Mouse (Mus musculus): Measurements from ENCODE around the gene Thsd7b. TPM values are rescaled to one million over a fixed set of nuclear protein-coding genes. Genes with fewer than 3 reads are reported as not detected.

The Thsd7b gene
- polyA plus RNA-seq, 1 experiment from 2014 or later, result 0.30 TPM

DNA sequence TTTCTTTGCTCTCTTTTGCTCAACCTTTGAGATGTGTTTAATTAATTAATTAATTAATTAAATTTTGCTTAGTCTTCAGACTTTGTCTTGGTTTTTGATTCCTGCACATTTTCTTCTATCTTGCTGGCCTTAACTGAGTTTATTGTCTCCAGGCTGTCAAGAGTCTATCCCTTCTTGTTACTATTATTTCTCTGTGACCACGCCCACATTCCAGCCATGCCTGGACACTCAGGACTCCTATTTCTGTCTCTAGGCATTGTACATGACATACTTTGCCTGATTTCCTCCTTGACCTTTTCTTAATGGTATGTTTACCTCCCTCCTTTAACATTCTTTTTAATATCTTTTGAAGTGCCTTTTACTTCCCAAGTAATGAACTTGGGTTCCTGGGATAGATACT is 267.6 kb downstream of the Thsd7b start:
- Histone ChIP-seq H3K27me3 (ENCODE audit: low read depth, poor library complexity, severe bottlenecking) (no peaks in the 10 kb centered on the region), H3K9me3 (replicated peaks) (no peaks in the 10 kb centered on the region), H3K27ac (no peak overlapping the region), H3K4me1 (no peaks in the 10 kb centered on the region), H3K36me3 (no peaks in the 10 kb centered on the region), H3K4me3 (no peak overlapping the region)
- no peak for DNase-seq (ENCODE audit: low spot score)
- WGBS, result 62% methylated on average over 1 of the region's 1 CpGs

DNA sequence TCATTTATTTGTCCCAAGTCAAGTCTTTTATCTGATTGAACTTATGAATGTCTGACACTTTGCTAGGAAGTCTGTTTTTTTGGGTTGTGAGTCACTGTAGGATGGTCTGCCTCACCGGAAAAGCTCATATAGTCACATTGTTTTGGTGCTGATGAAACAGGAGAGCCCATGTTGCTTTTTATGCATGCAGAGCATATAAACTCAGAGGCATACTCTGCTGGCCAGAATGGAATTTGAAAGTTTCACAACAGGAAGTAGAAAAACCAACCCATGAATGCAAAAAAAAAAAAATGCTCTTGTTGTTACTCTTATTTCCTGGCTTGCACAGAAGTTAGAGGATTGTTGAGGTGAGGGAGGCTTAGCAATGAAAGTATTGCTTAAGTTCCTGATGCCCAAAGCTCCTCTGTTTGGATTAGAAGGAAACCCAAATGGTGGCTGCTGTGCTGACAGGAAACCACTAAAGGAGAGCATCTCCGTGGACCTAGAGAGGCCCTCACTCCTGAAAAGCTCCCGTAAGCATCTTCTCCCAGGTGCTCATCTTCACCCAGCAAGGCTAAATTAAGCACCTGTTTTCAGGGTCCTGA is 269.6 kb downstream of the Thsd7b start:
- Histone ChIP-seq H3K27me3 (ENCODE audit: low read depth, poor library complexity, severe bottlenecking) (no peaks in the 10 kb centered on the region), H3K36me3 (no peaks in the 10 kb centered on the region), H3K9me3 (replicated peaks) (no peaks in the 10 kb centered on the region), H3K27ac (no peak overlapping the region), H3K4me3 (no peak overlapping the region), H3K4me1 (no peaks in the 10 kb centered on the region)
- 92% methylated on average over 3 of the region's 3 CpGs for WGBS
- DNase-seq (ENCODE audit: low spot score), result no peak

DNA sequence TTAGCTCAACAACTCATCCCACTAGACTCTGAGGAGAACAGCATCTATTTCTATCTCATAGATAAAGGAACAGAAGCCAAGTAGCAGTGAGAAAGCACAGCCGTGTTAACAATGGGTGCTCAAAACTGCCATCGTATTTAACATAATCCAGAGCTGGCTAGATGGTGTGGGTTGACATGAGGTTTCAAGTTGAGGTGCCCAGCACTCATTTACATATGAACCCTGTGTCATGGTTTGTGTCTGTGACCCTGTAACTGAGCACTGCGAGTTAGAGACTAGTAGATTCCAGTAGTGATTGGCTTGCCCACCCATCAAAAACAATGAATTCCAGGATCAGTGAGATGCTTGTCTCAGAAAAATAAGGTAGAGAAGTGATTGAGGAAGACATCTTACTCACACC is 270.1 kb downstream of the Thsd7b start:
- Histone ChIP-seq H3K27me3 (ENCODE audit: low read depth, poor library complexity, severe bottlenecking) (no peaks in the 10 kb centered on the region), H3K4me3 (no peak overlapping the region), H3K4me1 (no peaks in the 10 kb centered on the region), H3K36me3 (no peaks in the 10 kb centered on the region), H3K9me3 (replicated peaks) (no peaks in the 10 kb centered on the region), H3K27ac (no peak overlapping the region)
- no peak for DNase-seq (ENCODE audit: low spot score)
- 89% methylated on average over 3 of the region's 3 CpGs for WGBS

DNA sequence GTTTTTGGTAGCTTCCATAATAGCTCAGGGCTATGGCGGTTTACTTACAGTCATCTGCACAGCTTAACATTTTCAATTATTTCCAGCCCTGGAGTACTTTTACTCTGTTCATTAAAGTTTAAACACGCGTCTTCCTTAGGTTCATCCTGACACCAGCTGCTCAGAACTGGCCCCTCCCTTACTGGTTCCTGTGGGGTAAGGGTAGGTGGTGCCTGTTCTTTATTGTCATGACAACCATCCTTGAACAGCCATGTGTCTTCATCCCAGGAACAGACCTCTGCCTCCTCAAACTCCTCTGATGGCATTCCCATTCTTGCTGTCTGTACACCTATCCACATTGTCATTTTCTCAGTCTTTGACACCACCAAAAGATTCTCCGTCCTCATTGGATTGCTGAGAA is 285.0 kb downstream of the Thsd7b start:
- 88% methylated on average over 4 of the region's 4 CpGs for WGBS
- Histone ChIP-seq H3K27ac (no peak overlapping the region), H3K27me3 (ENCODE audit: low read depth, poor library complexity, severe bottlenecking) (no peaks in the 10 kb centered on the region), H3K4me3 (no peak overlapping the region), H3K36me3 (no peaks in the 10 kb centered on the region), H3K4me1 (no peaks in the 10 kb centered on the region), H3K9me3 (replicated peaks) (no peaks in the 10 kb centered on the region)
- DNase-seq (ENCODE audit: low spot score), result no peak

DNA sequence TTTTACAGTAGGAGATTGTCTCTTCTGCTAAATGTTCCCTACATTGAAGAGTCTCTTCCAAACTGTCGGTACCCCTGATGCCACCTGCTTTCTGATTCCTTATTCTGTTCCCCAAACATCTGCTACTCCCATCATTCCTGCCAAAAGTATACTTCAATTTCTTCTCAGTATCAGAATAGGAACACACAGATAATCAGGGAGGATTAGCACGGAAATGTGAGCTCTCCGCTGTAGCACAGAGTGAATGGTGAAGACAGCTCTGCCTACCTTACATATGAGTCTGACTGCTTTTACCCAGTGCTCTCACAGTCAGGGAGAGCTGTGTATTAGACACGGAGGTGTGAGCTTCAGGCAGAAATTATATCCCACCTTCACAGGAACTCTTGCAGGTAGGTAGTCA is 286.0 kb downstream of the Thsd7b start:
- no peaks in the 10 kb centered on the region for H3K27me3 ChIP-seq (ENCODE audit: low read depth, poor library complexity, severe bottlenecking)
- no peak overlapping the region for H3K27ac ChIP-seq
- H3K9me3 ChIP-seq (replicated peaks), result no peaks in the 10 kb centered on the region
- 89% methylated on average over 4 of the region's 4 CpGs for WGBS
- no peak overlapping the region for H3K4me3 ChIP-seq
- no peak for DNase-seq (ENCODE audit: low spot score)
- H3K4me1 ChIP-seq, result no peaks in the 10 kb centered on the region
- H3K36me3 ChIP-seq, result no peaks in the 10 kb centered on the region

DNA sequence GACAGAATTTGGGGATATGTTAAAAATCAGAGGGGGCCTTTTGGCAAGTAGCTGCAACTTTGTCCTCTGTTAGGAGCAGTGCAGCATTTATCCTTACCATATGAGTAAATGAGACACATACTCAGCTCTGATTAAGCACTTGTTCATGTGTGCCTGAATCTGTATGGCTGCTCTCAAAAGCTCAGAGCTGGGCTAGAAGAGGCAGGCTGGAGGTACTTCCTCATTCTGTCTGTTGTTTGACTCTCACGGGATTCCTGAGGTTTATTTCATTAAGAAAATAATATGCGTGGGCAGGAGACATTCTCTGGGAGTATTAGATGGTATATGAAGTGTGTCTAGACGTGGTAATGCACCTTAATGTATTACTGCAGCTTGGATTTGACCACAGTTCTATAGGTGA is 286.7 kb downstream of the Thsd7b start:
- Histone ChIP-seq H3K4me3 (no peak overlapping the region), H3K4me1 (no peaks in the 10 kb centered on the region), H3K36me3 (no peaks in the 10 kb centered on the region), H3K27ac (no peak overlapping the region), H3K27me3 (ENCODE audit: low read depth, poor library complexity, severe bottlenecking) (no peaks in the 10 kb centered on the region), H3K9me3 (replicated peaks) (no peaks in the 10 kb centered on the region)
- WGBS, result 77% methylated on average over 3 of the region's 3 CpGs
- no peak for DNase-seq (ENCODE audit: low spot score)

DNA sequence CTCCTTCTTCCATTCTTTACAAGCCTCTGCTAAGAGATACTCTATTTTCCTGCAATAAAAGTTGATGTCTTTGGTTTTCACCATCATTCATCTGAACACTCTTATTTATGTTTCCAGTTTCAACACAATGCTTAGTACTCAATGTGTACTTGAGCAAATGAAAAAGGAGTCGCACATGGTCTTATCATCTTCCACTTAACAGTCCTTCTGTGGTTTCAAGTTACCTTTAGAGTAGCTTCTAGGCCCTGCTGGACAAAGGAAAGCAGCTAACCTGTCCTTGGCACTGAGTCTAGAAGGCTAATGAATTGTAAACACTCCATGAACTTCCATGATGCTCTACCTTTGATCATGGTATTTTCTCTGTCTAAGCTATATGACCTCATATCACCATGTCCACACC is 289.6 kb downstream of the Thsd7b start:
- Histone ChIP-seq H3K27me3 (ENCODE audit: low read depth, poor library complexity, severe bottlenecking) (no peaks in the 10 kb centered on the region), H3K4me3 (no peak overlapping the region), H3K36me3 (no peaks in the 10 kb centered on the region), H3K4me1 (no peaks in the 10 kb centered on the region), H3K9me3 (replicated peaks) (no peaks in the 10 kb centered on the region), H3K27ac (no peak overlapping the region)
- no peak for DNase-seq (ENCODE audit: low spot score)
- WGBS, result 81% methylated on average over 1 of the region's 1 CpGs

DNA sequence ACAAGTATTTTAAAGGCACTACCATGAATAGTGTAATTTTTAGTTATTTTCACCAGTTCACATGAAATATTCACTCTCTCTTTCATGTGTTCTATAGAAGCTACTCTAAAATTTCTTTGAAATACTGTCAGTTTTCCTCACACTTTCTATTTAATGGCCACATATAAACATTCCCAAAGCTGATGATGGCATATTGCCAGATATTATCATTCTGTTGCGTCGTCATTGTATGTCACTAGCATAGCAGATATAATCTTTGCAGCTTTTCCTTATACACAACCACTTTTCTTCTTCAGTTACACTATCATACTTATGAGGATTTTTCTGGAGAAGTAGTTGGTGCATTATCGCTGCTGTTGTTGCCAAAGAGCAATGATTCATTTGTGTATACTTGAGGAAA is 297.4 kb downstream of the Thsd7b start:
- no peaks in the 10 kb centered on the region for H3K4me1 ChIP-seq
- H3K4me3 ChIP-seq, result no peak overlapping the region
- WGBS, result 90% methylated on average over 3 of the region's 3 CpGs
- no peaks in the 10 kb centered on the region for H3K9me3 ChIP-seq (replicated peaks)
- no peaks in the 10 kb centered on the region for H3K27me3 ChIP-seq (ENCODE audit: low read depth, poor library complexity, severe bottlenecking)
- no peak overlapping the region for H3K27ac ChIP-seq
- H3K36me3 ChIP-seq, result no peaks in the 10 kb centered on the region
- no peak for DNase-seq (ENCODE audit: low spot score)

DNA sequence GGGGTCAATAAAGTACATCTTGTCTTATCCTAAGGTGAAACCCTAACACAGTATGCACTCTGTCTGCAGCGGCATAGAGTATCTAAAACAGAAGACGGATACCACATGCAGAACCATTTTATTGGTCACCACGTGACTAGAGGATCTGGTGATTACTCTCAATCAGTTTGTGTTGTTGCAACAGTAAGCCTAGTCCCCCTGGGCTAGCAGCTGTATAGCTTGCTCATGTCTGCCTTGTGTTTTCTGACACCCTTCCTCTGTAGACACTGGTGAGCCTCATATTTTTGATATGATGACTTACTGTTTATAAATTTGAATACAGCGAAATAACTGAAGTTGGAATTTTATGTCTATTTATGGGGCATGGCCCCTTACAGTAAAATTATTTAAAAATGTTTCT is 306.9 kb downstream of the Thsd7b start:
- Histone ChIP-seq H3K27me3 (ENCODE audit: low read depth, poor library complexity, severe bottlenecking) (no peaks in the 10 kb centered on the region), H3K4me3 (no peak overlapping the region), H3K4me1 (no peaks in the 10 kb centered on the region), H3K27ac (no peak overlapping the region), H3K9me3 (replicated peaks) (no peaks in the 10 kb centered on the region), H3K36me3 (no peaks in the 10 kb centered on the region)
- no peak for DNase-seq (ENCODE audit: low spot score)
- WGBS, result 86% methylated on average over 4 of the region's 4 CpGs

DNA sequence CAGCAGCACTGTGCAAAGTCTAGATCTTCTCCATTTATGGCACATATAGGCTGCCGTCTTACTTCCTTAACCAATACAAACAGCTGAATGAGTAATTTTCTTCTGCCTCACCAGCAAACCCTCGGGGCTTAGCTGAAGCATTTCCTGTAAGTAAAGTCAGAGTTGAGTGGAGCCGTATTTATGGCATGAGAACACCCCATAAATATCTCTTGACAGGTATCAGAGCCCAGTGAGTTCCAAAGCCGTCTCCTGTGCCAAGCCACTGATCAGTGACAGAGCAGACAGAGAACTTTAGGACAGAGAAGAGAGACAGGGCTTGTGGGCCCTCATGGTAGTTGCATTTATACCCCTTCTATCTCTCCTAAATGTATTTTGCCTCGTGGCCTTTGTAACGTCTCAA is 313.5 kb downstream of the Thsd7b start:
- WGBS, result 43% methylated on average over 6 of the region's 6 CpGs
- no peaks in the 10 kb centered on the region for H3K27me3 ChIP-seq (ENCODE audit: low read depth, poor library complexity, severe bottlenecking)
- no peak overlapping the region for H3K27ac ChIP-seq
- no peak overlapping the region for H3K4me3 ChIP-seq
- H3K36me3 ChIP-seq, result no peaks in the 10 kb centered on the region
- H3K9me3 ChIP-seq (replicated peaks), result no peaks in the 10 kb centered on the region
- no peak for DNase-seq (ENCODE audit: low spot score)
- peaks cover 6% of the 10 kb centered on the region; the same call in 1 of the 2 replicates for H3K4me1 ChIP-seq

DNA sequence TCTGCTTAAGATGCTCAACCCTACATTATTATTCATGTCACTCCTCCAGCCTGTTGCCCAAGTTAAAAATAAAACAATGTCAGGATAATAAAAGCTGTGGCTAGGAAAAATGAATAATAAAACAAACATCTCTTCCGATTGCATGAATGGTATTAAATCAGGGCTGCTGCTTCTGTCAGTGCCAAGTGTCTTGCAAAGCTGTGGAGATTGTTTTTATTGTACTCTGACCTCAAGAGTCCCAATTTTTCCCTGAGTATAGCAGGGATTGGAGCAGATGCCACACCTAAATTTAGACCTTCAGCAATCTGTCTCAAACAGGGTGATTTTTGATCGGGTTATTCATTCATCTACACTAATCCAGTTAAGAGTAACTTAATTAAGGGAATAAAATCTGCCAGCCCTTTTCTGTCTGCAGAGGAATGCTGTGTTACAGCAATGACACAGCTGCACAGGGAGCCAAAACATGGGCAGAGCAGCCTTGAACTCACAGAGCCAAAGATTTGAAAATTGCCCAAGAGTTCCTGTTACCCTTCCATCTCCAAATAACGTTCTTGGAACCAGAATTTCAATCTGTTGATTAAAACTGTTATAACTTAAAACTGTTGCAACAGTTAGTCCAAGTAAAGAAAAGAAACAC is 316.4 kb downstream of the Thsd7b start:
- no peak for DNase-seq (ENCODE audit: low spot score)
- peaks cover 6% of the 10 kb centered on the region; the same call in 1 of the 2 replicates for H3K4me1 ChIP-seq
- H3K27me3 ChIP-seq (ENCODE audit: low read depth, poor library complexity, severe bottlenecking), result no peaks in the 10 kb centered on the region
- no peak overlapping the region for H3K4me3 ChIP-seq
- H3K27ac ChIP-seq, result no peak overlapping the region
- no peaks in the 10 kb centered on the region for H3K9me3 ChIP-seq (replicated peaks)
- H3K36me3 ChIP-seq, result no peaks in the 10 kb centered on the region
- whole genome bisulfite sequencing, result 86% methylated on average over 3 of the region's 3 CpGs

DNA sequence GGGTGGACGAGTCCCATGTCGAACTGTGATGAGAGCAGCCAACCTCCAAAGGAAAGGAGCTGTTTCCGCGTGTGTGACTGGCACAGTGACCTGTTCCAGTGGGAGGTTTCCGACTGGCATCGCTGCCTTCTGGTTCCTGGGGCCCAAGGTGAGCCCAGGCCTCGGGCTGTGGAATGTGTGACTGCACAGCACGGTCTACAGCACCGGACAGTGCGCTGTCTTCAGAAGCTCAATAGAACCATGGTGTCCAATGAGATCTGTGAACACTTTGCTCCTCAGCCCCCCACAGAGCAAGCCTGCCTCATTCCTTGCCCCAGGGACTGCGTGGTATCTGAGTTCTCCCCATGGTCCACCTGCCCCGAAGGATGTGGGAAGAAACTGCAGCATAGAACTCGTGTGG is 322.3 kb downstream of the Thsd7b start:
- H3K4me3 ChIP-seq, result no peak overlapping the region
- H3K27ac ChIP-seq, result no peak overlapping the region
- 89% methylated on average over 13 of the region's 13 CpGs for WGBS
- H3K36me3 ChIP-seq, result no peaks in the 10 kb centered on the region
- no peaks in the 10 kb centered on the region for H3K4me1 ChIP-seq
- H3K9me3 ChIP-seq (replicated peaks), result no peaks in the 10 kb centered on the region
- no peaks in the 10 kb centered on the region for H3K27me3 ChIP-seq (ENCODE audit: low read depth, poor library complexity, severe bottlenecking)
- DNase-seq (ENCODE audit: low spot score), result no peak

DNA sequence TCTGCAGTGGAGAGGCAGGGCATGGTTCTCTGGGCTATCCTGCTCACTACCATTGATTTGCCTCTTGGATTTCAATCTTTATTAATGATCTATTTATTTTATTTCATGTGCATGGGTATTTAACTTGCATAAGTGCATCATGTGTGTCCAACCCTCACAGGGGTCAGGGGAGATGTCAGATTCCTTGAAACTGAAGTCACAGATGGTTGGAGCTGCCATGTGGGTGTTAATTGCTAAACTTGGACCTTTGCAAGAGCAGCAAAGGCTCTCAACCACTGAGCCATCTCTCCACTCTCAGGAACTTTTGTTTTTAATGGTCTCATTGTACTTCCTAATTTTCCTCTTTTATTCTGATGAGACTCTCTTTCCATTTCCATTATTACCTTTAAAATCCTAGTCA is 327.8 kb downstream of the Thsd7b start:
- Histone ChIP-seq H3K4me1 (no peaks in the 10 kb centered on the region), H3K36me3 (no peaks in the 10 kb centered on the region), H3K27me3 (ENCODE audit: low read depth, poor library complexity, severe bottlenecking) (no peaks in the 10 kb centered on the region), H3K9me3 (replicated peaks) (no peaks in the 10 kb centered on the region), H3K4me3 (no peak overlapping the region), H3K27ac (no peak overlapping the region)
- DNase-seq (ENCODE audit: low spot score), result no peak

DNA sequence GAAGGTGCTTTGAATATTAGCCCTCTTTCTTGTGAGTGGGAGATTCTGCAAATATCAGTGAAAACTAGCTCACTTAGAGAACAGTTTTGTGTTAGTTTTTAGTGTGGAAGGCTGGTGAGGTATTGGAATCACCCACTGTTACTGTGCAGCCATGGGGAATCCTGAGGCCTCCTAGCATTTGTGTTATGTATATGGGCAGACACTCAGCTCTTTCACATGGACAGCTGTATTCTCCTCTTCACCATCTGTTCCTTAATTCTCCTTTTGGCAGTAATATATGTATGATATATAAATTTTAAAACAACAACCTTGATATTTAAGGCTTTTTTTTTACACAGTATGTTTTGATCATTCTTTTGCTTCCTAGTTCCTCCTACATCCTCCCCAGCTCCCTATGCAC is 329.2 kb downstream of the Thsd7b start:
- Histone ChIP-seq H3K27ac (no peak overlapping the region), H3K4me1 (no peaks in the 10 kb centered on the region), H3K27me3 (ENCODE audit: low read depth, poor library complexity, severe bottlenecking) (no peaks in the 10 kb centered on the region), H3K4me3 (no peak overlapping the region), H3K9me3 (replicated peaks) (no peaks in the 10 kb centered on the region), H3K36me3 (no peaks in the 10 kb centered on the region)
- DNase-seq (ENCODE audit: low spot score), result no peak
